Mouse (Mus musculus) midbrain, postnatal 0 days (tissue): Measurements from ENCODE around the gene Gm9887. TPM values are rescaled to one million over a fixed set of nuclear protein-coding genes. Genes with fewer than 3 reads are reported as not detected.
"Not testable (repeated sequence)": the region's sequence is repeated elsewhere in the genome, so short reads cannot be mapped to it uniquely, and the experiment has no call there.

Experiments
- ATAC-seq: fragments of 200-750 bp; cut with Nextera tagmentation; 2 replicates; pipeline ENCODE4 v1.8.0; 2017; ENCODE audit warnings: moderate number of reproducible peaks, mild to moderate bottlenecking, moderate TSS enrichment, moderate library complexity; ENCODE audit not compliant: low FRiP score
- DNase-seq: peaks from one replicate; pipeline ENCODE4 v3.0.0-alpha.2; 2015; ENCODE audit warnings: low spot score
- H3K27ac ChIP-seq: fragments of 300-500 bp; sonication (generic); 2 replicates; pipeline ENCODE4 v1.5.1; 2014; ENCODE audit warnings: low read depth, mild to moderate bottlenecking, low read length, mixed read lengths
- H3K27me3 ChIP-seq: fragments of 300-500 bp; sonication (generic); 2 replicates; pipeline ENCODE4 v1.6.1; 2014; ENCODE audit warnings: low read length, control low read depth, mixed read lengths; ENCODE audit not compliant: insufficient read depth
- H3K36me3 ChIP-seq: fragments of 300-500 bp; sonication (generic); 2 replicates; pipeline ENCODE4 v1.6.1; 2014; ENCODE audit warnings: low read length, control low read depth, mixed read lengths; ENCODE audit not compliant: insufficient read depth
- H3K4me1 ChIP-seq: fragments of 300-500 bp; sonication (generic); 2 replicates; pipeline ENCODE4 v1.6.1; 2014; ENCODE audit warnings: mild to moderate bottlenecking, control low read depth, antibody characterized with exemption, low read length, mixed read lengths; ENCODE audit not compliant: insufficient read depth
- H3K4me2 ChIP-seq: fragments of 300-500 bp; sonication (generic); 2 replicates; pipeline ENCODE4 v1.6.1; 2014; ENCODE audit warnings: low read depth, mild to moderate bottlenecking, low read length, mixed read lengths; ENCODE audit not compliant: poor library complexity, severe bottlenecking
- H3K4me3 ChIP-seq: fragments of 300-500 bp; sonication (generic); 2 replicates; pipeline ENCODE4 v1.5.1; 2014; ENCODE audit warnings: low read depth, mild to moderate bottlenecking, low read length, moderate library complexity
- H3K9ac ChIP-seq: fragments of 300-500 bp; sonication (generic); replicated peaks from 2 replicates; pipeline ENCODE4 v1.6.1; 2014; ENCODE audit warnings: mild to moderate bottlenecking, low read length, moderate library complexity, mixed read lengths; ENCODE audit not compliant: poor library complexity, severe bottlenecking
- H3K9me3 ChIP-seq: fragments of 300-500 bp; sonication (generic); 2 replicates; pipeline ENCODE4 v1.6.1; 2016; ENCODE audit warnings: low read length, control low read depth
- CTCF ChIP-seq: IDR thresholded peaks from 2 replicates; pipeline ENCODE4 v1.5.1; 2016; ENCODE audit warnings: antibody characterized with exemption, mild to moderate bottlenecking
- WGBS: fragments of 180-500 bp; shearing (Covaris S2); extraction: QIAGEN DNeasy Blood & Tissue Kit; methylation state at CpG from one replicate; pipeline ENCODE4 v1.1.7; 2014; 5-methylcytosine and 5-hydroxymethylcytosine counted together
- polyA plus RNA-seq: library from polyadenylated mRNA; unstranded; fragments of >200 nt; fragmentation: Nextera tagmentation; extraction: Ambion mirVana; gene quantifications from 2 replicates; pipeline ENCODE4 v1.2.1, GENCODE M21; 2015
- total RNA-seq: library from RNA; depleted of rRNA; stranded (reverse); fragments of >200 nt; gene quantifications from 2 replicates; pipeline ENCODE4 v1.2.3, GENCODE M21; 2014

Gene Gm9887
- total and polyA plus RNA-seq, 2 experiments from 2014 or later: 1.0 TPM; not detected in 1

DNA sequence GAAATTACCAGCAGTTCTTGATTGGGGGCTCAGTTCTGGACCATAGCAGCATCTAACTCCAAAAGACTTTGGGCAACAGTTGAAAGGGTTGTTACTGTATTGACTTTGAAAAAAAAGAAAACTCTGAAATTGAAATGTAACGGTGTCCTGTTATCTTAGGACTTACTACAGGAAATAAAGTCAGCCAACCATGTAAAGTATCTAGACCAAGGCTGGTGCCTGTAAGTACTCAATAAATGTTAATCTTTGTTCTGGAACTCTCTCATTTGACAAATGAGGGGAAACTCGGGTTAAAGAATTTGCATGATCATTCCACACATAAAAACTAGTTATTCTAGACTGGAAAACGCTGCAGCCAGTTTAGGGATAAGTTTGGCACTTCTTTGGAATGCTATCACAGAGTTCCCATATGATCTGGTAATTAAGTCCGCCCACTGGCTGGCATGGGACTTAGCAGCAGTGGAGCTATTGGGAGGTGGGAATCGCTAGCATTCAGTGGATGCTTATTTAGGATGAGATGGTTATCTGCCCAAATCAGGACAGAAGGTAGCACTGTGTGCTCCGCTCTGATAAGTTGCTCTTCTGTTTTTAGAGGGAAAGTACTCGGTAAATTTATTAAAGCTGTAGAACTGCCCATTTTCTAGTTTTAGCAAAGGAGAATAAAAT, 17.1 kb upstream of the Gm9887 start:
- no peak overlapping the region for H3K4me2 ChIP-seq
- no peaks in the 10 kb centered on the region for H3K36me3 ChIP-seq
- no peaks in the 10 kb centered on the region for H3K4me1 ChIP-seq
- TF ChIP-seq CTCF: no peak
- H3K27ac ChIP-seq: no peak overlapping the region
- 68% methylated on average over 7 of the region's 7 CpGs for WGBS
- ATAC-seq: no peak
- no peaks in the 10 kb centered on the region for H3K9me3 ChIP-seq
- no peak overlapping the region for H3K9ac ChIP-seq
- no peaks in the 10 kb centered on the region for H3K27me3 ChIP-seq
- peak; percentile 6 for DNase-seq
- H3K4me3 ChIP-seq: no peak overlapping the region

DNA sequence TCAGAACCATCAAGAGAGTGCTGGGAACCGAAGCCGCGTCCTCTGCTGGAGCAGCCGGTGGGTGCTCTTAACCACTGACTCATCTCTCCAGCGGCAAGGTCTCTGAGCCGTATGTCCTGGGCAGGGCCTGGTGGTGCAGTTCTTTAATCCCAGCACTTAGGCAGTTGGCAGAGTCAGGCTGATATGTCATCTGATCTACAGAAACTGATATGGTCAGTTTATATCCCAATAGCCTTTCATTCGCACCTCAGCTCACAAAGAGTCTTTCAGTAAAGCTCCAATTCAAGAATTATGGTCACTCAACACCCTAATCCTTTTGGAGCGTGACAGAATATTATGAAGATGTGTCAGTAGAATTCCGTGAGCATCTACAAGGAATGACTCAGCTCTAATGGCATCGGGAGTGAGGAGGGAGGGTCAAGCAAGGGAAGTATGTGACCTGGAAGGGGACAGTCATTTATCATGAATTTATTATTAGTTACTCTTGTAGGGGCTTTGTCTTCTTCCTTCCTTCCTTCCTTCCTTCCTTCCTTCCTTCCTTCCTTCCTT, 16.1 kb upstream of the Gm9887 start:
- Histone ChIP-seq H3K4me1 (no peaks in the 10 kb centered on the region), H3K36me3 (no peaks in the 10 kb centered on the region), H3K9ac (no peak overlapping the region), H3K4me2 (no peak overlapping the region), H3K9me3 (no peaks in the 10 kb centered on the region), H3K4me3 (no peak overlapping the region), H3K27ac (no peak overlapping the region), H3K27me3 (no peaks in the 10 kb centered on the region)
- no peak for TF ChIP-seq CTCF
- ATAC-seq: no peak
- 83% methylated on average over 10 of the region's 10 CpGs for WGBS
- DNase-seq: no peak

DNA sequence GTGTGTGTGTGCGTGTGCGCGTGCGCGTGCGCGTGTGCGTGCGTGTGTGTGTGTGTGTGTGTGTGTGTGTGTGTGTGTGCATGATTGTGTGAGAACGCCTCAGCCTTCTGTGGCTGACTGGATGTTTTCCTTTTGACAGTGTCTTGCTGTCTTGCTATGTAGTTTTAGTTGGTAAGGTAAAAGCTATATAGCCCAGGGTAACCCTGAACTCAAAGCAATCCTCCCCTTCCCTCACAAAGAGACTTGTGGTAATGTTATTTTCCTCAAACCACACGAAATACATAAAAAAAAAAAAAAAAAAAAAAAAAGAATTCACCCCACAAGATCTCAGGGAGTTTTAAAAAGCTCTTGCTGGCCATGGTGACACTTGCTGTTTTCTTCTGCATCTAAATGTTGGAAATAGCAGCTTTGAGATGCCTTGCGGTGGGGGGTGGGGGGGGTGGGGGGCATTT, 14.0 kb upstream of the Gm9887 start:
- WGBS: 85% methylated on average over 12 of the region's 12 CpGs
- H3K9me3 ChIP-seq, H3K27me3 ChIP-seq, H3K9ac ChIP-seq, H3K36me3 ChIP-seq, H3K27ac ChIP-seq, ATAC-seq, H3K4me3 ChIP-seq, H3K4me1 ChIP-seq, DNase-seq, H3K4me2 ChIP-seq: not testable (repeated sequence)

DNA sequence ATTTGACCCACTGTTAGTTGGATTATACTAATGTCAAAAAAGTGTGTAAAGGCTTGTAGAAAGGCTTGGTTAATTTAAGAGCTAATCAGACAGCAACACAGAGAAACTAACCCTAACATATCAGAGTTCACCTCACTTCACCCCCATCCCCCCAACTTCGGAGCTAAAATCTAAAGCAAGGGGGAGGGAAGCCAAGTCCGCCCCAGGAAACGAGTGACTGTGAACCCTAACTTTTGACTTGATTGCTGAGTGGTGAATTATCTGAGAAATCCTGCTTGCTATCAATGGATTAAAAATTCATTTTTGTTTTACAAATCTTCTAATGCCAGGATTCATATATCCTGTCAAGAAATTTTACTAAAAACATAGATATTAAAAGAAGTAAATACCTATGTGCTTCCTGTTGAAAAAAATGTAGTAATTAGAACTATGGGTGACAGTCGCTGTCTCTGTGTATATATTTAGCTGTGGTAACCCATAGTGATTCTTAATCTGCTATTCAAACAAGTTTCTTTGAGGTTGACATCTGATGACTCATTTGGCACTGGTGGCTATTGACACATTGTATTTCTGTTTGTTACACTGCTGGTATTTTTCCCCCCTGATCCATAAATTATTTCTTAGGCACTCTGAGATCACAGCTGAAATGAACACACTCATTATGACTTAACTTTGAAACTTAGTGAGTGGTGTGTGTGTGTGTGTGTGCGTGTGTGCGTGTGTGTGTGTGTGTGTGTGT, 13.5 kb upstream of the Gm9887 start:
- Histone ChIP-seq H3K9me3 (no peaks in the 10 kb centered on the region), H3K4me3 (no peak overlapping the region), H3K4me2 (no peak overlapping the region), H3K9ac (no peak overlapping the region), H3K27me3 (no peaks in the 10 kb centered on the region), H3K4me1 (no peaks in the 10 kb centered on the region), H3K36me3 (no peaks in the 10 kb centered on the region), H3K27ac (no peak overlapping the region)
- DNase-seq (no peak), ATAC-seq (no peak)
- no peak for TF ChIP-seq CTCF
- 73% methylated on average over 6 of the region's 6 CpGs for WGBS

DNA sequence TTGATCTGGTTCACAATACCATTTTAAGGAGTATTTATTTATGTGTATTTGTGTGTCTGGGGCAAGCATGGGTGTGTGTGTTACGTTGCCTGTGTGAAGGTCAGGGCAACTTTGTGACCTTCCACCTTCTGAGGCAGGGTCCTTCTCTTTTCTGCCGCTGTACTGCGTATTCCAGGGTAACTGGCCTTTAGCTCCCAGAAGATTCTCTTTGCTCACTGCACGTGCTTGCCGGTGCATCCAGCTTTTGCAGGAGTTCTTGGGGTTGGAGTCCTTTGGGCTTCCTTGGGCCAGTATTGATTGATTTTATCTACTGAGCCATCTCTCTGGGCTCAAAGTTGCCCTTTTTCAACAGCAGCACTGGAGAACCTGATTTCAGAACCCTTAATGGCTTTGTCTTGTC, 12.3 kb upstream of the Gm9887 start:
- no peak overlapping the region for H3K27ac ChIP-seq
- H3K36me3 ChIP-seq: no peaks in the 10 kb centered on the region
- H3K9ac ChIP-seq: no peak overlapping the region
- H3K4me3 ChIP-seq: no peak overlapping the region
- DNase-seq (no peak), ATAC-seq (no peak)
- TF ChIP-seq CTCF: no peak
- 89% methylated on average over 5 of the region's 5 CpGs for WGBS
- no peaks in the 10 kb centered on the region for H3K27me3 ChIP-seq
- no peaks in the 10 kb centered on the region for H3K4me1 ChIP-seq
- no peaks in the 10 kb centered on the region for H3K9me3 ChIP-seq
- no peak overlapping the region for H3K4me2 ChIP-seq

DNA sequence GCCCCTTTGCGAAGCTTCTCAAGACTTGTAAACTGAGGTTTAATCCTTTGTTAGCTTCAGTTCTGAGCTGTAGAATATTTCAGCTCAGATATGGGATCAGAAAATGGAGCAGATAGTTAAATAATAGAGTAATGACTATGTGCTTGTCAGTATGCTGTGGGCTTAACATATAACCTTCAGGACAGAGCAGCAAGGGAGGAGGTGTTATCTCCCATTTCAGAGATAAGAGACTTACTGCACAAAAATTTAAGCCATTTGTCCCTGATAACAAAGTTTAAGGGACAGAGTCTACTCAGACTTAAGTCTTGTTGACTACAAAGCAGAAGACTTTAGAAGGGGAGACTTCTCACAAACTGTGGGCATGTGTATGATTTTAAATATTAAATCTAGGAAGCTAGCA, 10.6 kb upstream of the Gm9887 start:
- no peak for DNase-seq
- H3K36me3 ChIP-seq: no peaks in the 10 kb centered on the region
- no peaks in the 10 kb centered on the region for H3K4me1 ChIP-seq
- no peak overlapping the region for H3K4me2 ChIP-seq
- no peak for TF ChIP-seq CTCF
- H3K9me3 ChIP-seq: no peaks in the 10 kb centered on the region
- H3K4me3 ChIP-seq: no peak overlapping the region
- H3K27ac ChIP-seq: no peak overlapping the region
- no peak overlapping the region for H3K9ac ChIP-seq
- 94% methylated on average over 1 of the region's 1 CpGs for WGBS
- no peak for ATAC-seq
- no peaks in the 10 kb centered on the region for H3K27me3 ChIP-seq
